Mouse (Mus musculus): ENCODE results near the gene Klf15. TPM values are rescaled to one million over a fixed set of nuclear protein-coding genes. Genes with fewer than 3 reads are reported as not detected.

Klf15 gene
- polyA plus RNA-seq, 1 experiment = 31.9 TPM

- no peak for TF ChIP-seq CTCF (IDR thresholded peaks at IDR 0.05; ENCODE audit: extremely low read depth, insufficient read depth, low read length)
- TF ChIP-seq POLR2A (IDR thresholded peaks at IDR 0.05; ENCODE audit: extremely low read depth, insufficient read depth, low read length) = no peak
- no peak overlapping the region for H3K27ac ChIP-seq (ENCODE audit: insufficient read depth, low read length)
Measured at GRCm38 (mm10) chr6:90484249-90484648, 21.9 kb downstream of the Klf15 start.

GRCm38 (mm10) chr6:90484876-90485275, 22.5 kb downstream of the Klf15 start:
- Histone ChIP-seq H3K27ac (ENCODE audit: insufficient read depth, low read length) (no peak overlapping the region), H3K4me3 (ENCODE audit: insufficient read depth, low read length) (no peak overlapping the region), H3K4me1 (ENCODE audit: control insufficient read depth, insufficient read depth, low read length) (no peaks in the 10 kb centered on the region)
- TF ChIP-seq CTCF (IDR thresholded peaks at IDR 0.05; ENCODE audit: extremely low read depth, insufficient read depth, low read length) (no peak), POLR2A (IDR thresholded peaks at IDR 0.05; ENCODE audit: extremely low read depth, insufficient read depth, low read length) (no peak)

More at GRCm38 (mm10) chr6:90484249-90484648, 21.9 kb downstream of the Klf15 start:
- Histone ChIP-seq H3K4me1 (ENCODE audit: control insufficient read depth, insufficient read depth, low read length) (no peaks in the 10 kb centered on the region), H3K4me3 (ENCODE audit: insufficient read depth, low read length) (no peak overlapping the region)

- no peak within 1 kb of the TSS for H3K4me3 ChIP-seq (ENCODE audit: insufficient read depth, low read length)
- H3K27ac ChIP-seq (ENCODE audit: insufficient read depth, low read length) = no peak within 1 kb of the TSS
- no peak for TF ChIP-seq CTCF (IDR thresholded peaks at IDR 0.05; ENCODE audit: extremely low read depth, insufficient read depth, low read length)
- TF ChIP-seq POLR2A (IDR thresholded peaks at IDR 0.05; ENCODE audit: extremely low read depth, insufficient read depth, low read length) = no peak
- no peaks in the 10 kb centered on the region for H3K4me1 ChIP-seq (ENCODE audit: control insufficient read depth, insufficient read depth, low read length)
Measured at GRCm38 (mm10) chr6:90486176-90486921, 24.0 kb downstream of the Klf15 start, which contains the start of gene Aldh1l1. Aldh1l1 (plus strand) TSS chr6:90486427.

- TF ChIP-seq CTCF (IDR thresholded peaks at IDR 0.05; ENCODE audit: extremely low read depth, insufficient read depth, low read length) (no peak), POLR2A (IDR thresholded peaks at IDR 0.05; ENCODE audit: extremely low read depth, insufficient read depth, low read length) (no peak)
- no peak overlapping the region for H3K27ac ChIP-seq (ENCODE audit: insufficient read depth, low read length)
- H3K4me1 ChIP-seq (ENCODE audit: control insufficient read depth, insufficient read depth, low read length) = no peaks in the 10 kb centered on the region
- no peak overlapping the region for H3K4me3 ChIP-seq (ENCODE audit: insufficient read depth, low read length)
Measured at GRCm38 (mm10) chr6:90487531-90487930, 25.2 kb downstream of the Klf15 start.

- no peak overlapping the region for H3K27ac ChIP-seq (ENCODE audit: insufficient read depth, low read length)
- no peak for TF ChIP-seq CTCF (IDR thresholded peaks at IDR 0.05; ENCODE audit: extremely low read depth, insufficient read depth, low read length)
- no peak for TF ChIP-seq POLR2A (IDR thresholded peaks at IDR 0.05; ENCODE audit: extremely low read depth, insufficient read depth, low read length)
- H3K4me3 ChIP-seq (ENCODE audit: insufficient read depth, low read length) = no peak overlapping the region
- H3K4me1 ChIP-seq (ENCODE audit: control insufficient read depth, insufficient read depth, low read length) = no peaks in the 10 kb centered on the region
Measured at GRCm38 (mm10) chr6:90489532-90489931, 27.2 kb downstream of the Klf15 start.

- Histone ChIP-seq H3K4me1 (ENCODE audit: control insufficient read depth, insufficient read depth, low read length) (no peaks in the 10 kb centered on the region), H3K4me3 (ENCODE audit: insufficient read depth, low read length) (no peak overlapping the region), H3K27ac (ENCODE audit: insufficient read depth, low read length) (no peak overlapping the region)
- TF ChIP-seq POLR2A (IDR thresholded peaks at IDR 0.05; ENCODE audit: extremely low read depth, insufficient read depth, low read length) (no peak), CTCF (IDR thresholded peaks at IDR 0.05; ENCODE audit: extremely low read depth, insufficient read depth, low read length) (no peak)
Measured at GRCm38 (mm10) chr6:90490976-90491375, 28.6 kb downstream of the Klf15 start.

GRCm38 (mm10) chr6:90491956-90492744, 29.8 kb downstream of the Klf15 start:
- no peak overlapping the region for H3K27ac ChIP-seq (ENCODE audit: insufficient read depth, low read length)
- TF ChIP-seq POLR2A (IDR thresholded peaks at IDR 0.05; ENCODE audit: extremely low read depth, insufficient read depth, low read length) = no peak
- no peak for TF ChIP-seq CTCF (IDR thresholded peaks at IDR 0.05; ENCODE audit: extremely low read depth, insufficient read depth, low read length)
- no peaks in the 10 kb centered on the region for H3K4me1 ChIP-seq (ENCODE audit: control insufficient read depth, insufficient read depth, low read length)
- H3K4me3 ChIP-seq (ENCODE audit: insufficient read depth, low read length) = no peak overlapping the region

- H3K4me1 ChIP-seq (ENCODE audit: control insufficient read depth, insufficient read depth, low read length) = no peaks in the 10 kb centered on the region
- TF ChIP-seq CTCF (IDR thresholded peaks at IDR 0.05; ENCODE audit: extremely low read depth, insufficient read depth, low read length) = no peak
- no peak for TF ChIP-seq POLR2A (IDR thresholded peaks at IDR 0.05; ENCODE audit: extremely low read depth, insufficient read depth, low read length)
- H3K27ac ChIP-seq (ENCODE audit: insufficient read depth, low read length) = no peak overlapping the region
- H3K4me3 ChIP-seq (ENCODE audit: insufficient read depth, low read length) = no peak overlapping the region
Measured at GRCm38 (mm10) chr6:90494155-90494554, 31.8 kb downstream of the Klf15 start.

GRCm38 (mm10) chr6:90494566-90494965, 32.2 kb downstream of the Klf15 start:
- H3K4me3 ChIP-seq (ENCODE audit: insufficient read depth, low read length) = no peak overlapping the region
- H3K4me1 ChIP-seq (ENCODE audit: control insufficient read depth, insufficient read depth, low read length) = no peaks in the 10 kb centered on the region
- TF ChIP-seq CTCF (IDR thresholded peaks at IDR 0.05; ENCODE audit: extremely low read depth, insufficient read depth, low read length) (no peak), POLR2A (IDR thresholded peaks at IDR 0.05; ENCODE audit: extremely low read depth, insufficient read depth, low read length) (no peak)
- H3K27ac ChIP-seq (ENCODE audit: insufficient read depth, low read length) = no peak overlapping the region

All from cortical plate, adult 2 months (tissue).